In the genomic region with DNA sequence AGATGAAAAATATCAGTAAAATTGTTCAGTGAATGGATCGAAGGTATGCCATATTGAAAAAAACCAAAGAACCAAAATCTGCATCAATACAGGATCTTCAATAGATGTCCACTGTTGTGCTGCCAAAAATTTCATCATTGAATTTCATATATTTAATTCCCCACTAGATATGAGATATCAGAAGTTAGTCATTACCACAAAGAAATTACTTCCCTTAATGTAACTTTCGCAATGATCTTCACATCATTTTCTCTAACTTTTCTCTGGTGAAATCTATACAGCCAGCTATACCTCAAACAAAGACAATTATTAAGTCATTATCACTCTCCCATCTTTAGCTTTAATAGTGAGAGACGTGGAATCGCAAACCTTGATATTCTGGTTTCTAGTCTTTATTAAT, we compare ENCODE assay signal across 26 mouse cellular contexts.
"Had no signal": no experiment of that assay in that cellular context is flagged by ENCODE, and none has a peak within 500 bp of the region (broad histone marks: within the 10 kb centered on the region; RNA-seq: fewer than 3 reads in every experiment).

No protein-coding gene starts in this region.

- H3K36me3 ChIP-seq: heart, embryonic 12.5 days; heart, embryonic 13.5 days; heart, embryonic 15.5 days; hindbrain, embryonic 10.5 days; hindbrain, embryonic 12.5 days; hindbrain, embryonic 13.5 days; hindbrain, embryonic 15.5 days; intestine, embryonic 15.5 days; kidney, embryonic 15.5 days had no signal

- H3K27me3 ChIP-seq: heart, embryonic 12.5 days; heart, embryonic 13.5 days; heart, embryonic 15.5 days; hindbrain, embryonic 12.5 days; hindbrain, embryonic 13.5 days; hindbrain, embryonic 15.5 days; intestine, embryonic 15.5 days; kidney, embryonic 15.5 days had no signal

- H3K4me3 ChIP-seq: heart, embryonic 12.5 days; heart, embryonic 13.5 days; heart, embryonic 15.5 days; hindbrain, embryonic 10.5 days; hindbrain, embryonic 12.5 days; hindbrain, embryonic 13.5 days; hindbrain, embryonic 15.5 days; intestine, embryonic 15.5 days; kidney, embryonic 15.5 days; layer of hippocampus, adult 2 months; left cerebral cortex, adult 2 months had no signal

- DNase-seq: heart, postnatal 10 days; heart, postnatal 14 days; heart, postnatal 36 days; heart, postnatal 4 days; kidney, adult 11 months; kidney, adult 18-20 months; kidney, adult 2 months; kidney, adult 8-10 months; kidney, adult 9 months; kidney, postnatal 10 days; kidney, postnatal 14 days; kidney, postnatal 25 days; kidney, postnatal 36 days; kidney, postnatal 4 days; layer of hippocampus, postnatal 36 days had no signal
